Mouse (Mus musculus) liver, adult 2 months (tissue): ENCODE measurements around the gene Nrp1. TPM values are rescaled to one million over a fixed set of nuclear protein-coding genes. Genes with fewer than 3 reads are reported as not detected.

Source experiments
- DNase-seq: peaks from one replicate; pipeline ENCODE4 v3.0.0-alpha.2; 2011; ENCODE audit warnings: low read depth, low spot score; ENCODE audit errors: extremely low read depth
- H3K27ac ChIP-seq: fragments of 200-500 bp; replicated peaks from 2 replicates; pipeline ENCODE4 v1.5.1; 2012; ENCODE audit warnings: low read depth, mild to moderate bottlenecking, control low read depth, inconsistent platforms, low read length; ENCODE audit not compliant: insufficient read depth
- H3K27me3 ChIP-seq: fragments of 200-500 bp; 2 replicates; pipeline ENCODE4 v1.6.1; 2012; ENCODE audit warnings: mild to moderate bottlenecking, moderate library complexity, low read length, inconsistent platforms; ENCODE audit not compliant: control insufficient read depth, insufficient read depth
- H3K36me3 ChIP-seq: fragments of 200-500 bp; 2 replicates; pipeline ENCODE4 v1.6.1; 2012; ENCODE audit warnings: low read length, inconsistent platforms; ENCODE audit not compliant: control insufficient read depth, insufficient read depth
- H3K4me1 ChIP-seq: fragments of 200-500 bp; 2 replicates; pipeline ENCODE4 v1.6.1; 2011; ENCODE audit warnings: low read length; ENCODE audit not compliant: control insufficient read depth, insufficient read depth
- H3K4me3 ChIP-seq: fragments of 200-500 bp; 2 replicates; pipeline ENCODE4 v1.5.1; 2011; ENCODE audit warnings: low read depth, mild to moderate bottlenecking, control low read depth, low read length, moderate library complexity; ENCODE audit not compliant: insufficient read depth
- H3K79me2 ChIP-seq: fragments of 200-500 bp; 2 replicates; pipeline ENCODE4 v1.6.1; 2012; ENCODE audit warnings: inconsistent platforms, mild to moderate bottlenecking, low read length, moderate library complexity; ENCODE audit not compliant: control insufficient read depth, insufficient read depth
- H3K9ac ChIP-seq: fragments of 200-500 bp; 2 replicates; pipeline ENCODE4 v1.6.1; 2012; ENCODE audit warnings: low read depth, mild to moderate bottlenecking, control low read depth, inconsistent platforms, low read length
- CTCF ChIP-seq: fragments of 200-500 bp; IDR thresholded peaks from 2 replicates; pipeline ENCODE4 v1.5.1; 2011; ENCODE audit warnings: low read depth, low read length, control low read depth
- POLR2A ChIP-seq: fragments of 200-500 bp; IDR thresholded peaks from 2 replicates; pipeline ENCODE4 v1.6.1; 2011; ENCODE audit warnings: low read length, control low read depth; ENCODE audit not compliant: insufficient read depth; ENCODE audit errors: extremely low read depth
- WGBS: fragments of 180-500 bp; shearing (Covaris S2); methylation state at CpG from one replicate; pipeline ENCODE4 v1.1.7; 2018; 5-methylcytosine and 5-hydroxymethylcytosine counted together
- polyA plus RNA-seq: library from polyadenylated mRNA; depleted of rRNA; stranded (reverse); fragments of >200 nt; gene quantifications from 2 replicates; pipeline ENCODE4 v1.2.3, GENCODE M21; 2012
- total RNA-seq: library from RNA; depleted of rRNA; stranded (reverse); fragments of >200 nt; gene quantifications from 2 replicates; pipeline ENCODE4 v1.2.3, GENCODE M21; 2014

Nrp1 gene
- total and polyA plus RNA-seq, 2 experiments: 22.2 to 54.1 TPM

GRCm38 (mm10) chr8:128478017-128478416 lies 119.6 kb downstream of the Nrp1 start:
- H3K36me3 ChIP-seq: peaks cover 30% of the 10 kb centered on the region
- H3K79me2 ChIP-seq: peaks cover 4% of the 10 kb centered on the region; the same call in 1 of the 2 replicates
- no peak for DNase-seq
- 60% methylated on average over 4 of the region's 4 CpGs for WGBS
- no peaks in the 10 kb centered on the region for H3K27me3 ChIP-seq
- no peak overlapping the region for H3K4me3 ChIP-seq
- peak overlapping the region; percentile 55 for H3K27ac ChIP-seq
- H3K9ac ChIP-seq: no peak overlapping the region
- TF ChIP-seq POLR2A: no peak
- no peak for TF ChIP-seq CTCF
- peaks cover 44% of the 10 kb centered on the region for H3K4me1 ChIP-seq

DNA sequence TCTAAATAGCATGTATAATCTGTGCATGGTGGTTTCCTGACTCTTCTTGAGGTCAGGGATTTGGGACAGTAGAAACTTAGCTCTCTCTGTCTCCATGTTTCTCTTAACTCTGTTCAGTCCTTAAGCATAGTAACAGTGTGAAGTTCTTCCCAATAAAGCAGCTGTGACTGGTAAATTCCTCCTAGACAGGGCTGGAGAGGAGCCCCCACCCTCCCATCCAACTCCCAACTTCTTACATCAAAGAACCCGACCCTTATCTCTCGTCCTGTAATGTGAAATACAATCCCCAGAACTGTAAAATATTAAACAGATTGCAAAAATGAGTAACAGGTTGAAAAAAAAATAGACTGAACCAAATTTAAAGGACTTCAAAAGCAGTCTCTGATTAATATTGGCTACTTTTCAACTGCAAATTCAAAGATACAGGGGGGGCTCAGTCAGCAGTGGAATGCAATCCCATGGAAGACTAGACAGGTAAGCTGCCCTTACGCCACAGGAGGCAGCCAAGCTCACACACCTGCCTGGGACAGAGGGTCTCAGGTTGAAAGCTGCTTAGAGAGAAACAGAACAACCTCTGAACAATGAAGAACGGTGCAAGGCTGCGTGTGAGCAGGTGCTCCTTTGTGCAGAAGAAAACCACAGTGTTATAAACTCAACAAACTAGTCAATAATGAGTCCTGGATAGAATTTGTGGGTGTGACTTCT lies 121.1 kb downstream of the Nrp1 start:
- Histone ChIP-seq H3K27ac (peak overlapping the region; percentile 85), H3K27me3 (no peaks in the 10 kb centered on the region), H3K4me1 (peaks cover 39% of the 10 kb centered on the region), H3K79me2 (peaks cover 4% of the 10 kb centered on the region; the same call in 1 of the 2 replicates), H3K9ac (peak overlapping the region; percentile 38), H3K4me3 (no peak overlapping the region), H3K36me3 (peaks cover 25% of the 10 kb centered on the region)
- WGBS: 22% methylated on average over 5 of the region's 5 CpGs
- DNase-seq: peak; percentile 76
- TF ChIP-seq POLR2A (no peak), CTCF (no peak)

DNA sequence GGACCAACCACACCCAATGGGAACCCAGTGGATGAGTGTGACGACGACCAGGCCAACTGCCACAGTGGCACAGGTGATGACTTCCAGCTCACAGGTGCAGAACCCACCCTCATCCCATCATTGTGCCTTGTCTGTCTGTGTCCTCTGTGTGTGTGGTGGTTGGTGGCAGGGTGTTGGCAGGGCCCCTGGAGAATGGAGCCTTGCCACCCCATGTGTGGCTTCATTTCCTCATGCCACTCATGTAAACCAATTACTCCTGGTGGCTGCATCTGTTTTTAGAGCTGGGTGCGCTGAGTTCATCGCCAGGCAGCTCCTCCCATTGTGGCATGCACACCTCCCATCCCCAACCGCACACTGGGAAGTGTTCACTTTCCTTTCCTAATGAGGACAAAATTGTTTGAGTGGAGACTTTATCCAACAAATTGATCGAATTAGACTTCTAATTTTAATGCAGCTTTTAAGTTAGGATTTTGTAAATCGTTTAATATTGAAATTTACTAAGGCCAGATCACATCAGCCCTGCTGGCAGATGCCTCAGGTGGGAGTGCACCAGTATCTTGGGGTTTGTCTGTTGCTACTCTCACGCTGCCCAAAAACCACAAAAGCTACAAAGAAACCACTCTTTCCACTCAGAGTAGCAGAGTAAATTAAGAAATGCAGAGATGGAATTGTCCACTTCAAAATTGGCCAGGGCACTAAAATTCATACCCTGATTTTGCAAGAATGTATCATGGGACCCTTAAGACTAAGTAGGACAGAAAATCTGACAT lies 122.7 kb downstream of the Nrp1 start:
- Histone ChIP-seq H3K27me3 (no peaks in the 10 kb centered on the region), H3K27ac (peak overlapping the region; percentile 48), H3K4me3 (no peak overlapping the region), H3K4me1 (peaks cover 41% of the 10 kb centered on the region), H3K36me3 (peaks cover 25% of the 10 kb centered on the region), H3K9ac (peak overlapping the region; percentile 7; the same call in 1 of the 2 replicates), H3K79me2 (peaks cover 4% of the 10 kb centered on the region; the same call in 1 of the 2 replicates)
- DNase-seq: peak; percentile 63
- 0 out of 2 replicates have a peak, but pooled peaks have one; percentile 12 for TF ChIP-seq POLR2A
- TF ChIP-seq CTCF: 0 out of 2 replicates have a peak, but pooled peaks have one; percentile 1
- WGBS: 23% methylated on average over 8 of the region's 8 CpGs

- H3K27ac ChIP-seq: peak overlapping the region; percentile 88
- H3K79me2 ChIP-seq: peaks cover 5% of the 10 kb centered on the region; the same call in 1 of the 2 replicates
- H3K36me3 ChIP-seq: peaks cover 7% of the 10 kb centered on the region
- TF ChIP-seq POLR2A (no peak), CTCF (no peak)
- peak overlapping the region; percentile 18 for H3K9ac ChIP-seq
- no peak overlapping the region for H3K4me3 ChIP-seq
- H3K4me1 ChIP-seq: peaks cover 43% of the 10 kb centered on the region
- WGBS: 25% methylated on average over 3 of the region's 3 CpGs
- no peaks in the 10 kb centered on the region for H3K27me3 ChIP-seq
- DNase-seq: peak; percentile 93
These were observed 124.9 kb downstream of the Nrp1 start for GRCm38 (mm10) chr8:128483344-128483743.

- DNase-seq: peak; percentile 99
- 15% methylated on average over 1 of the region's 1 CpGs for WGBS
- Histone ChIP-seq H3K36me3 (peaks cover 13% of the 10 kb centered on the region), H3K4me1 (peaks cover 46% of the 10 kb centered on the region), H3K4me3 (peak overlapping the region; percentile 9; the same call in 1 of the 2 replicates), H3K27ac (peak overlapping the region; percentile 99), H3K9ac (peak overlapping the region; percentile 67), H3K27me3 (no peaks in the 10 kb centered on the region), H3K79me2 (peaks cover 8% of the 10 kb centered on the region; the same call in 1 of the 2 replicates)
- peak; percentile 12; the same call in 1 of the 2 replicates for TF ChIP-seq CTCF
- no peak for TF ChIP-seq POLR2A
These were observed 126.3 kb downstream of the Nrp1 start for GRCm38 (mm10) chr8:128484720-128485124.
